Mouse (Mus musculus) adrenal gland, postnatal 14 days (tissue): ENCODE measurements at regions not wholly inside any gene's neighbourhood (a gene's known extent, or its start where the extent isn't known, plus 50 kb on each side); places are given as distances from the start of the nearest gene placed in this dataset.
A peak's percentile ranks its signal among the peaks of the same experiment; 100 is the strongest.

Experiments used
- DNase-seq: peaks from one replicate; pipeline ENCODE4 v3.0.0; 2021; ENCODE audit warnings: mixed read lengths

GRCm38 (mm10) chr1:65981665-65982064, 55.3 kb downstream of the Crygf start:
- no peak for DNase-seq

- DNase-seq, result no peak
Measured at GRCm38 (mm10) chr1:66000398-66000797, 74.1 kb downstream of the Crygf start.

- peak; percentile 19 for DNase-seq
Measured at GRCm38 (mm10) chr1:66003897-66004660, 77.8 kb downstream of the Crygf start.
